Mouse (Mus musculus) liver, adult (tissue): ENCODE measurements at regions not wholly inside any gene's neighbourhood (a gene's known extent, or its start where the extent isn't known, plus 50 kb on each side); places are given as distances from the start of the nearest gene placed in this dataset.

Experiments used
- GATA4 ChIP-seq: IDR thresholded peaks from 2 replicates; pipeline ENCODE4 v1.6.1; 2014; ENCODE audit warnings: mild to moderate bottlenecking, low read length; ENCODE audit not compliant: insufficient replicate concordance

- no peak for TF ChIP-seq GATA4
Observed at GRCm38 (mm10) chr12:68577453-68577852, 581.5 kb downstream of the Rps29 start.

- no peak for TF ChIP-seq GATA4
Observed at GRCm38 (mm10) chr12:68576855-68577254, 582.1 kb downstream of the Rps29 start.

- no peak for TF ChIP-seq GATA4
Observed at GRCm38 (mm10) chr12:68554943-68555627, 603.9 kb downstream of the Rps29 start.

- TF ChIP-seq GATA4: no peak
Observed at GRCm38 (mm10) chr12:68554292-68554691, 604.7 kb downstream of the Rps29 start.

- TF ChIP-seq GATA4: no peak
Observed at GRCm38 (mm10) chr12:68541811-68542210, 617.2 kb downstream of the Rps29 start.

- TF ChIP-seq GATA4: no peak
Observed at GRCm38 (mm10) chr12:68500794-68501193, 658.2 kb downstream of the Rps29 start.

GRCm38 (mm10) chr12:68463032-68463431 is 696.0 kb downstream of the Rps29 start:
- no peak for TF ChIP-seq GATA4

GRCm38 (mm10) chr12:68458196-68458595 is 700.8 kb downstream of the Rps29 start:
- no peak for TF ChIP-seq GATA4

- TF ChIP-seq GATA4: no peak
Observed at GRCm38 (mm10) chr12:68426601-68427000, 732.4 kb downstream of the Rps29 start.

- TF ChIP-seq GATA4: no peak
Observed at GRCm38 (mm10) chr12:68425006-68425405, 734.0 kb downstream of the Rps29 start.
